Mouse (Mus musculus) liver, postnatal 0 days (tissue): ENCODE measurements at regions not wholly inside any gene's neighbourhood (a gene's known extent, or its start where the extent isn't known, plus 50 kb on each side); places are given as distances from the start of the nearest gene placed in this dataset.
"Not testable (repeated sequence)": the region's sequence is repeated elsewhere in the genome, so short reads cannot be mapped to it uniquely, and the experiment has no call there.

Experiments used
- CTCF ChIP-seq: sonication (generic); IDR thresholded peaks from 2 replicates; pipeline ENCODE4 v1.5.1; 2016; ENCODE audit warnings: antibody characterized with exemption, low read depth
- EP300 ChIP-seq: IDR thresholded peaks from 2 replicates; pipeline ENCODE4 v1.6.1; 2016; ENCODE audit warnings: antibody characterized with exemption, low read depth, mild to moderate bottlenecking

DNA sequence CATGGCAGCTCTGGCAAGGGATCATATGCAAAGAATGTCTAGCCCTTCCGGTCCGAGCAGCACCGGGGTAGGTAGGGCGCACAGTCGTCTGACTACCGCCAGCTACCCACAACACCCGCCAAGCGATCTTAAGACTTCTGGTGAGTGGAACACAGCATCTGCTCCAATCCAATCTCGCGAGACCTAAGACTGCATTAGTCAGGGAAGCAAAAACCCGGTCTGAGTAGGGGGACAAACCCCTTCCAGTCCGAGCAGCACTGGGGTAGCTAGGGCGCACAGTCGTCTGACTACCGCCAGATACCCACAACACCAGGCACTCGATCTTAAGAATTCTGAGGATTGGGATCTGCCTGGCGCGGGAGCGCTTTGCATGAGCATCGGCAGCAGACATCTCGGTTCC, 57.1 kb downstream of the Nap1l2 start:
- not testable (repeated sequence) for TF ChIP-seq CTCF, EP300
